Mouse (Mus musculus) kidney, adult 2 months (tissue): ENCODE data around the gene Tymp.

Source experiments
- CTCF ChIP-seq: fragments of 200-500 bp; conservative IDR thresholded peaks from 2 replicates; pipeline ENCODE4 v1.5.1; 2011; ENCODE audit warnings: low read depth, mild to moderate bottlenecking, control low read depth, low read length, moderate library complexity, mixed read lengths; ENCODE audit not compliant: insufficient read depth, insufficient read length
- POLR2A ChIP-seq: fragments of 200-500 bp; IDR thresholded peaks from one replicate; pipeline ENCODE4 v1.6.1; 2011; ENCODE audit warnings: low read depth, low read length, control low read depth

DNA sequence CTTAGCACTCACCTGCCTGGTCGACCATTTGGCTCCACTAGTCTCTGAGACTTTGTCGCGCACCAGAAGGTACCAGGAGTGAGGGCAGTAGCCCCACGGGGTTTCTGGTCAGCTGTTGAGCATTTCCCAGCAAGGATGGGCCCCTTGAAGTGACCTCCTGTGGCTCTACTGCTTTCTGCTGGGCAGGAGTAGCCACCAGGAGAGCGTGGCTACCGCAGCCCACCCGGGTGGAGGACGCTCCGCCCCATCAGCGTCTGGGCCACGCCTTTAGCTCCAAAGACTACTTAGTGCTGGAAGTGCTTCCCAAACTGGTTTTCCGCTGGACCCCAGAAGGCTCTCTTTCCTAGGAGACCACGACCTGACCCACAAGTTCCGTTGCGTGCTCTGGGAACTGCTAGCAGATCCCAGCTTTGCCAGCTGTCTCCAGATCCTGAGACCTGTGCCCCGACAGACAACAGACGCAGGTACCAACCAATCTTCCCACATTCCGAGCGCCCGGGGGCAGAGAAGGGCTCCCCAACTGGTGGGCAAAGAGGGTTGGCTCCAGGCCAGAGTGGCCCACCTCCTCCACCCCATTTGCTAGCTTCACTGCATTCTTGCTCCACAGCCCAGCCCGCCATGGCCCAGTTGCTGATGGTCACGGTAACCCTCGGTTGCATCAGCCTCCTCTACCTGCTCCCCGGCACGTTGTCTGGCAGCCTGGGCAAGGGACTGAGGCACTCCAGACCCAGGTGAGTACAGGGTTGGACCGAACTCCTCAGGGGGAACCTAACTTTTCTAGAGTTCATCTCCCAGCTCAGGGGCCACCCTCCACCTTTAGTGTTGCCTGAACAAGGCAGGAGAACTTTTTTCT, 53.9 kb downstream of the Tymp start, which contains the start of gene Adm2:
- TF ChIP-seq CTCF (no peak), POLR2A (no peak)
